Mouse (Mus musculus) MEL-GATA-1-ER (cell line): Measurements from ENCODE around the gene Alyref2.

ENCODE experiments used
- DNase-seq: peaks from one replicate; pipeline ENCODE4 v3.0.0-alpha.2; 2012; ENCODE audit warnings: low read depth; ENCODE audit errors: extremely low read depth

Gene Alyref2

DNA sequence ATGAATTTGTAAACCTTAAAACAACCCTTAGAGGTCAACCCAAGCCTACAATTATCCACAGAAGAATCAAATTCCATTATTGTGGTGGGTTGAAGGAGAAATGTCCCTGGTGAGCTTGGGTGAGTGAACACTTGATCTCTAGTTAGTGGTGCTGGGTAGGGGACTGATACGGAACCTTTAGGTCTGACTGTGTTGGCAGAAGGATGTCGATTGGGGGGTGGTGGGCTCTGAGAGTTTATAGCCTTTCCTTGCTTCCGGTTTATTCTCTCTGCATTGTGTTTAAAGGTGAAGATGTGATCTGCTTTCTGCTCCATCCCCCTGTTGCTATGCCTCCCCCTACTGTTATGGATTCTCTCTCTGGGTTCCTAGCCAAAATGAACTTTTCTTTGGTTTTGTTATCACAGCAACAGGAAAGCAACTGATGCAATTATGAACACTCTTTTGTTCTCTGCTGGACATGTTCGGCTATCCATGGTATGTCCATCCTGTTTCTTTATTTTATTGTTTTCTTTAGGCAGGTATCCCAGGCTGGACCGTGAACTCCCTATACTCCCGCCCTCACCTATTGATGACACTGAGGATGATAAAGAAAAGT is 2.2 kb upstream of the Alyref2 start:
- no peak for DNase-seq

DNA sequence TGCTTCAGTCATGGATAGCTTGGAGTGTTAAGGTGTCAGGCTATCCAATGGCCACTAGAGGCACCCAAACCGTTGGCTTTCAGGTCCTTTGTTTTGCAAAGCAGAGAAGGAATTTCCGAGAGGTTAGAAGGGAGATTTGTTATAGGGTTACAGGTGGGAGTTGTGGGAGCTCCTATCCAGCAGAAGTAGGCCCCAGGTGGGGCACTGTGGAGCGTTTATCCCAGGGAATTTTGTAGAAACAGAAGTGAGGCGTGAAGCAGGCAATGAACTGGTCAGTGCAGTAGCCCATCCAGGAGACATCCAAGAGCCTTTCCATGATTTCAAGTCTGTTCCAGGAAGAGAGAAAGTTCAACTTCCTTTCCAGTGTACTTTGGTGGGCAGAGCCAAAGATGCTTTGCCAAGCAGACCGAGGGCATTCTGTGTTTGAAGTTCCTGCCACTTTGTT is 1.6 kb upstream of the Alyref2 start:
- DNase-seq, result peak; percentile 41

DNA sequence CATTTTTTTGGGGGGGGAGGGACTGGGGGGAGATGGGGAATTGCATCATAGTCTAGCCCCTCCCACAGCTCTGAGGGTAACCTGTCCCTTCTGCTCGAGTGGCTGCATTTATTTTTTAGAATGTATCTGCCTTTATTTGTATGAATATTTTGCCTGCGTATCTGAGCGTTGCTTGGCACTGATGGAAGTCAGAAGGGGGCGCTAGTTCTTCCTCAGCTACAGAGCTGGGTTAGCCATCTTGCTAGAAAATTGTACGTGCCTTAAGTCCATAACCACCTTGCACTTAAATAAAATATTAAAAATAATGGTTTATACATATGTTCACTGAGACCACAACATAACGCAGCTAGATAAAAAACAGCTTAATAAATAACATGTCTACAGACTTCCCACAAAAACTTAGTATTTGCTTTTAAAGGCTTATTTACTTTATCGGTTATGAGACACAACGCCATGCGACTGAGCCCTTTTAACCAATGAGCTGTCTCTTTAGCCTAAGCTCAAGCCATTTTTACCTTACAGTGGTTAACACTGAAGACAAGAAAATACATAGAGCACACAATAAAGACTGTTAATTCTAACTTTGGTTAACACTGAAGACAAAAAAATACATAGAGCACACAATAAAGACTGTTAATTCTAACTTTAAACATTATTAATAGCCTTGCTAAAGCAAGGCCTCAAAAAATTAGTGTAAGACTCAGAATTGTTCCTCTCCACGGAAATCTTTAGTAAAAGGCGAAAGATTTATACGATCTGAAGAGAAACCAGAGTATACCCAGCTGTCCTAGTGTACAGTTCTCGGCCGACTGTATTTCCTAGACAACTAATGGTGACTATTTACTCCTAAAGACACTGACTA is 659 bp upstream of the Alyref2 start:
- peak; percentile 97 for DNase-seq

GRCm38 (mm10) chr1:171503592-171504291 is 464 bp downstream of the Alyref2 start:
- peak; percentile 53 for DNase-seq

- DNase-seq, result no peak
Observed at GRCm38 (mm10) chr1:171504586-171504985, 1.3 kb downstream of the Alyref2 start.

GRCm38 (mm10) chr1:171513234-171513633 is 10.0 kb downstream of the Alyref2 start:
- no peak for DNase-seq

DNA sequence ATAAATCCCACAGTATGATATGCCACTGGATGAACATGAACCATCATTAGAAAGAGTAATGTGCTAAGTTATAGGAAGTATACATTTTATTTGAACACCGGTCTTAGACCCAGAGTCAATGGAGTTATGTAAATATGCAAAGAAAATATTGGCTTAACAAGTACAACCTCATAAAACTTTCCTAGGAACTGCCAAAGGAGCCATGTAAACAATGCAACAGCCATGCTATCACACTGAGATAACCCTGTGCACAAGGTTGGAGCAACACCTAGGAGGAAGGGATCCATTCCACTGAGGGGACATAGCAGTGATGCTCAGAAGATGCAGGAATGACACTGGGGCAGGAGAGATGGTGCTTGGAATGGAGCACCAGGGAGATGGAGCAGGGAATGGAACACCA is 10.5 kb downstream of the Alyref2 start:
- no peak for DNase-seq

DNA sequence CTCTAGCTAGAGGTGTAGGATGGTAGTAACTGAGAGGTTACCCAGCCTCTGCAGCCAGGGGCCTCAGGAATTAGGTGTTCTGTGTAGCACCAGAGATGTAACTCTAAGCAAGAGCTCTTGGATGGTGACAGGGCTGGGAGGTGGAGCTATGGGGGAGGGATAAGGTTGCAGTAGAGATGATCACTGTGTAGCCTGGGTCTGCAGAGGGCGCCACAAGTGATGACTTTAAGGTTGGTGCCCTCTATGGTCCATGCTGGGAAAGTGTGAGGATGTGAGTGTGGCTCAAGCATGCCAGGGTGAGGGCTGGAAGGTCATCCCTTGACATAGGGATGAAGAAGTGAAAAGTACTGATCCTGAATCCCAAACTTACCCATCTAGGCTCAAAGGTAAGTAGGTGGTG is 11.8 kb downstream of the Alyref2 start:
- DNase-seq, result no peak

DNA sequence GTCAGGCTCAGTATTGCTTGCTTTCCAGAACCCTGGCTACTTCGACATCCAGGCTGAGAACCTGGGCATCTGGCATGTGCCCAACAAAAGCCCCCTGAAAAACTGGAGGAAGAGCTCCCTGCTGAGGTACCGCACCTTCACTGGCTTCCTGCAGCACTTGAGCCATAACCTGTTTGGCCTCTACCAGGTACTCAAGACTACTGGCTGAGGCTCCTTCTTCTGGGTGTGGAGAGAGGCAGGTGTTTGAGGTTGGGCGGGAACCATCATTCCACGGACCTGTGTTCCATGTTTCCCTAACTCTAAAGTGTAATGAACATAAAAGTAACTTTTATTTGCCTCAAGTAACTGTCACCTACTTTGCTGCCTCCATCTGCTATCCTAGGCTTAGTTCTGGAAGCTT is 12.3 kb downstream of the Alyref2 start:
- no peak for DNase-seq

DNA sequence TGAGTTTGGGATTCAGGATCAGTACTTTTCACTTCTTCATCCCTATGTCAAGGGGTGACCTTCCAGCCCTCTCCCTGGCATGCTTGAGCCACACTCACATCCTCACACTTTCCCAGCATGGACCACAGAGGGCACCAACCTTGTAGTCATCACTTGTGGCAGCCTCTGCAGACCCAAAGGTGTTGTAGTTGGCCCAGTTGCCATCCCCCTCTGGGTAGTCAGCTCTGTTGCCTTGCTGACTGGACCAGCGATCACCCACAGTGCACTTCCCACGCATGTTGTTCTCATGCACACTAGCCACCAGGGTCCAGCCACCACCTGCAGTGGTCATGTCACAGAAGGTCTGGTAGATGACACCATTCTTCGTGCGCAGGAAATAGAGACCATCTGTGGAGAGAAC is 28.1 kb downstream of the Alyref2 start:
- DNase-seq, result no peak

DNA sequence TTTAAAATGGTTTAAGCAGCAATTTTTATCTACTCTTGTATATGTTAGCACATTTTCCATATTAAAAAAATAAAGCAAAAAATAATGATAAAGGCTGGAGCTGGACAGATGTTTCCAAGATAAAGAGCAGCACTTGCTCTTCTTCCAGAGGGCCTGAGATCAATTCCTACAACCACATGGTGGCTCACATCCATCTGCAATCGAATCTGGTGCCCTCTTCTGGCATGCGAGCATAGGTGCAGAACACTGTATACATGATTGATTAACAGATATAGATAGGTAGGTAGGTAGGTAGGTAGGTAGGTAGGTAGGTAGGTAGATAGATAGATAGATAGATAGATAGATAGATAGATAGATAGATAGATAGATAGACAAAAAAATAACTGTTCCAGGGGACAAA is 29.6 kb downstream of the Alyref2 start:
- no peak for DNase-seq

DNA sequence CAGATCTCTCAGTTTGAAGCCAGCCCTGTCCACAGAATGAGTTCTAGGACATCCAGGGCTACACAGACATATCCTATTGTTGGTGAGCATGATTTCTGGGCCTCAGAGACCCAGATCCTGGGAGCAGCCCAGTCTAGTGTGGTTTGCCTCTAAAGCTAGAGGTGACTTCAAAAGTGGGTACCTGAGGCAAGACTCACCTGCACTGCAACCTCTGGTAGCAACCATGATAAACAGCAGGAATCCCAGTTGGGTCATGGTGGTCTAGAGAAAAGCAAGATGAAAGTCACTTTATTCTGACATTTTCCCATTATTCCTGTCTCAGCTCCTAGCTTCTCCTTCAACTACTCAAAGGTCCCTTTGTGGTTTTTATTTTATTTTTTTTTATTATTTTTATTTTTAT is 31.3 kb downstream of the Alyref2 start:
- no peak for DNase-seq

- no peak for DNase-seq
Observed at GRCm38 (mm10) chr1:171535194-171535593, 31.9 kb downstream of the Alyref2 start, which contains the start of gene Itln1. Itln1 (minus strand) TSS chr1:171535294.

GRCm38 (mm10) chr1:171540694-171541093 is 37.4 kb downstream of the Alyref2 start:
- no peak for DNase-seq

DNA sequence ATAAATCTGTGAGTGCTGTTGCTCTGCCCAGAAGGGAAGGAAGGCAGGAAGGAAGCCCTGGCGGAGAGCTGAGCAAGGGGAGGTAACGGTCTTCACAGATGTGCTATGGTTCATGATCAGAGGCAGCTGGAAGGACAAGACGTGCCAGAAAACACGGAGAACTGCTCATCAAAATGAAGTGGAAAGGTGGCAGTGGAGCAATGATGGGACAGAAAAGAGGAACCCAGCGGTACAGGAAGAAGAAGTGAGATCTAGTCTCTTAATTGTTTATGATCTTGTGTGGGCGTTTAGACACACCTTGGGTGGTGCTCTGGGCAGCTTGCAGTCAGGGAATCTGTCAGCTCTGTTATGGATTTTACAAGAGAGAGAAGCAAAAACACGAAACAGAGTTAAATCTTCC is 48.0 kb downstream of the Alyref2 start:
- DNase-seq, result peak; percentile 52

GRCm38 (mm10) chr1:171552230-171552629 is 49.0 kb downstream of the Alyref2 start:
- DNase-seq, result no peak

- no peak for DNase-seq
Observed at GRCm38 (mm10) chr1:171553359-171554341, 50.4 kb downstream of the Alyref2 start.
